Mouse (Mus musculus) heart, adult 2 months (tissue): ENCODE measurements around the gene Tchhl1.

Experiments
- CTCF ChIP-seq: fragments of 200-600 bp; IDR thresholded peaks from 2 replicates; pipeline ENCODE4 v1.8.1; 2022; ENCODE audit warnings: antibody characterized with exemption, mild to moderate bottlenecking, moderate library complexity
- EP300 ChIP-seq: fragments of 200-500 bp; IDR thresholded peaks from 2 replicates; pipeline ENCODE4 v1.6.1; 2011; ENCODE audit warnings: low read depth, low read length, control low read depth; ENCODE audit not compliant: insufficient read depth
- POLR2A ChIP-seq: fragments of 200-500 bp; IDR thresholded peaks from 2 replicates; pipeline ENCODE4 v1.6.1; 2011; ENCODE audit warnings: mild to moderate bottlenecking, low read depth, low read length, control low read depth; ENCODE audit not compliant: insufficient read depth

GRCm38 (mm10) chr3:93443501-93444101, 25.0 kb upstream of the Tchhl1 start:
- TF ChIP-seq POLR2A (no peak), CTCF (no peak), EP300 (no peak)
